Mouse (Mus musculus): ENCODE data around the gene Sntg2. TPM values are rescaled to one million over a fixed set of nuclear protein-coding genes. Genes with fewer than 3 reads are reported as not detected.
A peak's percentile ranks its signal among the peaks of the same experiment; 100 is the strongest.

Gene Sntg2
- 0.88 TPM in 1 of 2 replicates, not detected in the other for polyA plus RNA-seq (2011; ENCODE audit: insufficient read length, low read depth, missing spikeins)

GRCm38 (mm10) chr12:30372933-30373501 lies at the start of gene Sntg2:
Gene Sntg2, minus strand, starts transcription at chr12:30373375.
- 0 out of 2 replicates have a peak, but pooled peaks have one; percentile 7 for TF ChIP-seq POLR2A (IDR thresholded peaks at IDR 0.05; ENCODE audit: low read depth, low read length)
- no peak for TF ChIP-seq CTCF (IDR thresholded peaks at IDR 0.05; ENCODE audit: borderline replicate concordance, insufficient read depth, low read length)
- no peak within 1 kb of the TSS for H3K27ac ChIP-seq (ENCODE audit: insufficient read depth, low read length)

GRCm38 (mm10) chr12:30416547-30416946 lies 43.4 kb upstream of the Sntg2 start:
- Histone ChIP-seq H3K4me3 (ENCODE audit: insufficient read depth, low read length) (no peak overlapping the region), H3K27ac (ENCODE audit: insufficient read depth, low read length) (no peak overlapping the region), H3K4me1 (ENCODE audit: control insufficient read depth, insufficient read depth, low read length) (no peaks in the 10 kb centered on the region)
- no peak for TF ChIP-seq POLR2A (IDR thresholded peaks at IDR 0.05; ENCODE audit: low read depth, low read length)
- no peak for TF ChIP-seq CTCF (IDR thresholded peaks at IDR 0.05; ENCODE audit: borderline replicate concordance, insufficient read depth, low read length)

More at GRCm38 (mm10) chr12:30372933-30373501, at the start of gene Sntg2:
- Histone ChIP-seq H3K4me1 (ENCODE audit: control insufficient read depth, insufficient read depth, low read length) (peaks cover 4% of the 10 kb centered on the region), H3K4me3 (ENCODE audit: insufficient read depth, low read length) (peak within 1 kb of the TSS; percentile 31)

- TF ChIP-seq POLR2A (IDR thresholded peaks at IDR 0.05; ENCODE audit: low read depth, low read length), result no peak
- no peak for TF ChIP-seq CTCF (IDR thresholded peaks at IDR 0.05; ENCODE audit: borderline replicate concordance, insufficient read depth, low read length)
- Histone ChIP-seq H3K27ac (ENCODE audit: insufficient read depth, low read length) (no peak overlapping the region), H3K4me3 (ENCODE audit: insufficient read depth, low read length) (no peak overlapping the region), H3K4me1 (ENCODE audit: control insufficient read depth, insufficient read depth, low read length) (no peaks in the 10 kb centered on the region)
Observed at GRCm38 (mm10) chr12:30415981-30416380, 42.8 kb upstream of the Sntg2 start.

GRCm38 (mm10) chr12:30402651-30403050 lies 29.5 kb upstream of the Sntg2 start:
- Histone ChIP-seq H3K27ac (ENCODE audit: insufficient read depth, low read length) (no peak overlapping the region), H3K4me1 (ENCODE audit: control insufficient read depth, insufficient read depth, low read length) (no peaks in the 10 kb centered on the region), H3K4me3 (ENCODE audit: insufficient read depth, low read length) (no peak overlapping the region)
- TF ChIP-seq CTCF (IDR thresholded peaks at IDR 0.05; ENCODE audit: borderline replicate concordance, insufficient read depth, low read length) (no peak), POLR2A (IDR thresholded peaks at IDR 0.05; ENCODE audit: low read depth, low read length) (no peak)

- TF ChIP-seq CTCF (IDR thresholded peaks at IDR 0.05; ENCODE audit: borderline replicate concordance, insufficient read depth, low read length) (no peak), POLR2A (IDR thresholded peaks at IDR 0.05; ENCODE audit: low read depth, low read length) (no peak)
- Histone ChIP-seq H3K4me3 (ENCODE audit: insufficient read depth, low read length) (no peak overlapping the region), H3K4me1 (ENCODE audit: control insufficient read depth, insufficient read depth, low read length) (no peaks in the 10 kb centered on the region), H3K27ac (ENCODE audit: insufficient read depth, low read length) (no peak overlapping the region)
Observed at GRCm38 (mm10) chr12:30400531-30400930, 27.4 kb upstream of the Sntg2 start.

- TF ChIP-seq POLR2A (IDR thresholded peaks at IDR 0.05; ENCODE audit: low read depth, low read length) (no peak), CTCF (IDR thresholded peaks at IDR 0.05; ENCODE audit: borderline replicate concordance, insufficient read depth, low read length) (no peak)
- Histone ChIP-seq H3K27ac (ENCODE audit: insufficient read depth, low read length) (no peak overlapping the region), H3K4me3 (ENCODE audit: insufficient read depth, low read length) (no peak overlapping the region), H3K4me1 (ENCODE audit: control insufficient read depth, insufficient read depth, low read length) (no peaks in the 10 kb centered on the region)
Observed at GRCm38 (mm10) chr12:30400114-30400513, 26.9 kb upstream of the Sntg2 start.

DNA sequence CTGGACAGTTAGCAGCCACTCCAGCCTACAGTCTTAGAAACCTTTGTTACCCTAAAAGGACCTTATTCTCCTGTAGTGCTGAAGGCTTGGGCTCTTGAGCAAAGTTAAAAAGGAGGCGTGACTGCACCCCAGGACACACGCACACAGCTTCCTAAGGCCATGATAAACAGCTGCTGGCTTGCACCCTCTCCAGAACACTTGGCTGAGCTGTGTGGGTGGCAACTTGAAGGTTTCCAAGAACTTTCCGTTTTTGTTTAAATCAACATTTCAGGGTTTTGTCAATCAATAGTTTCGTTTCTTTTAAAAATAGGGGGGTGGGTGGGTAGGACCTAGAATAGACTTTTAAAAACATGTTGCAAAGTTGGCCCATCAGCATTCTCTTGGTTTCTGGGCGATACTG lies 882 bp downstream of the Sntg2 start:
- Histone ChIP-seq H3K4me3 (ENCODE audit: insufficient read depth, low read length) (no peak overlapping the region), H3K4me1 (ENCODE audit: control insufficient read depth, insufficient read depth, low read length) (peaks cover 4% of the 10 kb centered on the region), H3K27ac (ENCODE audit: insufficient read depth, low read length) (no peak overlapping the region)
- no peak for TF ChIP-seq CTCF (IDR thresholded peaks at IDR 0.05; ENCODE audit: borderline replicate concordance, insufficient read depth, low read length)
- no peak for TF ChIP-seq POLR2A (IDR thresholded peaks at IDR 0.05; ENCODE audit: low read depth, low read length)

GRCm38 (mm10) chr12:30369786-30370185 lies 3.4 kb downstream of the Sntg2 start:
- TF ChIP-seq POLR2A (IDR thresholded peaks at IDR 0.05; ENCODE audit: low read depth, low read length), result no peak
- TF ChIP-seq CTCF (IDR thresholded peaks at IDR 0.05; ENCODE audit: borderline replicate concordance, insufficient read depth, low read length), result peak; percentile 86
- Histone ChIP-seq H3K4me1 (ENCODE audit: control insufficient read depth, insufficient read depth, low read length) (no peaks in the 10 kb centered on the region), H3K27ac (ENCODE audit: insufficient read depth, low read length) (no peak overlapping the region), H3K4me3 (ENCODE audit: insufficient read depth, low read length) (no peak overlapping the region)

GRCm38 (mm10) chr12:30369141-30369540 lies 4.0 kb downstream of the Sntg2 start:
- no peak overlapping the region for H3K4me3 ChIP-seq (ENCODE audit: insufficient read depth, low read length)
- TF ChIP-seq POLR2A (IDR thresholded peaks at IDR 0.05; ENCODE audit: low read depth, low read length) (no peak), CTCF (IDR thresholded peaks at IDR 0.05; ENCODE audit: borderline replicate concordance, insufficient read depth, low read length) (no peak)
- no peaks in the 10 kb centered on the region for H3K4me1 ChIP-seq (ENCODE audit: control insufficient read depth, insufficient read depth, low read length)
- H3K27ac ChIP-seq (ENCODE audit: insufficient read depth, low read length), result no peak overlapping the region

DNA sequence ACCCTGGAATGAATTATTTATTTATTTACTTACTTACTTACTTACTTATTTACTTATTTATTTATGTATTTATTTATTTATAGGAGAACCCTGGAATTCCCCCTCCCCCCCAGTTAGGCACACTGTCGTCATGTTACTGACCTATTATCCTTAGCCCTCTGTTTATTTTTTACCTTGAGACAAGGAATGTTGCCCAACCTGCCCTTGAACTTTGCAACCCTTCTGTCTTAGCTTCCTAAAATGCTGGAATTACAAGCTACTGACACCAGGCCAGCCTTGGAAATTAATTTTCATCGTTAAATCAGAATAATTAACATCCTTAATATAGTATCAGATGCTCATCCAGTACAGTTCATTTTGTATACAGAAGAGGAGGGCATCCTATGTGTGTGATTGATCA lies 10.9 kb downstream of the Sntg2 start:
- H3K4me1 ChIP-seq (ENCODE audit: control insufficient read depth, insufficient read depth, low read length), result no peaks in the 10 kb centered on the region
- TF ChIP-seq POLR2A (IDR thresholded peaks at IDR 0.05; ENCODE audit: low read depth, low read length) (no peak), CTCF (IDR thresholded peaks at IDR 0.05; ENCODE audit: borderline replicate concordance, insufficient read depth, low read length) (no peak)
- no peak overlapping the region for H3K4me3 ChIP-seq (ENCODE audit: insufficient read depth, low read length)
- H3K27ac ChIP-seq (ENCODE audit: insufficient read depth, low read length), result no peak overlapping the region

Measured in embryonic fibroblast, embryonic 13.5 days (primary cell).